Mouse (Mus musculus): ENCODE measurements at regions not wholly inside any gene's neighbourhood (a gene's known extent, or its start where the extent isn't known, plus 50 kb on each side); places are given as distances from the start of the nearest gene placed in this dataset.
"Not testable (repeated sequence)": the region's sequence is repeated elsewhere in the genome, so short reads cannot be mapped to it uniquely, and the experiment has no call there.

DNA sequence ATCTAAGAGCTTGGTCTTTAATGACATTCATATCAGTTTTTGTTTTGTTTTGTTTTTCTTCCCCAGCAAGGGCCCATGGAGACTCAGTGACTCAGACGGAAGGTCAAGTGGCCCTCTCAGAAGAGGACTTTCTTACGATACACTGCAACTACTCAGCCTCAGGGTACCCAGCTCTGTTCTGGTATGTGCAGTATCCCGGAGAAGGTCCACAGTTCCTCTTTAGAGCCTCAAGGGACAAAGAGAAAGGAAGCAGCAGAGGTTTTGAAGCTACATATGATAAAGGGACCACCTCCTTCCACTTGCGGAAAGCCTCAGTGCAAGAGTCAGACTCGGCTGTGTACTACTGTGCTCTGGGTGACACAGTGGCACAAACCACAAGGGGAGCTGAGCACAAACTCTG lies 512.2 kb upstream of the Olfr1507 start:
- not testable (repeated sequence) for DNase-seq (ENCODE audit: low read depth)

DNA sequence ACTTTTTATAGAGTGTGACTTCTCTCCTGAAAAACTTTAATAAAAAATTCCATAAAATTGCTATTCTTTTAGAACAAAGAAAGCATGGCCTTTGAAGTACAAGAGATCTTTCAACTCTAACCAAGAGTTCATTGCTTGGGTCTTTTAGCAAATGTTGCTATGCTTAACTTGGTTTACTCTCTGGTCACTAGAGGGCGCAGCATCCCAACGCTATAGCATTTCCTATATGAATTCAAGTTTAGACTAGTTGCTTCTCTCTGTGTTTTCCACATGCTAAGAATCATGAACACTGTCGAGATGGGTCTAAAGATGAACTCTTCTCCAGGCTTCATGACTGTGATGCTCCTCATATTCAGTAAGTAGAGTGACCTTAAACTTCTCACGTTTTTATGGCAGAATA lies 511.8 kb upstream of the Olfr1507 start:
- DNase-seq (ENCODE audit: low read depth): not testable (repeated sequence)

DNA sequence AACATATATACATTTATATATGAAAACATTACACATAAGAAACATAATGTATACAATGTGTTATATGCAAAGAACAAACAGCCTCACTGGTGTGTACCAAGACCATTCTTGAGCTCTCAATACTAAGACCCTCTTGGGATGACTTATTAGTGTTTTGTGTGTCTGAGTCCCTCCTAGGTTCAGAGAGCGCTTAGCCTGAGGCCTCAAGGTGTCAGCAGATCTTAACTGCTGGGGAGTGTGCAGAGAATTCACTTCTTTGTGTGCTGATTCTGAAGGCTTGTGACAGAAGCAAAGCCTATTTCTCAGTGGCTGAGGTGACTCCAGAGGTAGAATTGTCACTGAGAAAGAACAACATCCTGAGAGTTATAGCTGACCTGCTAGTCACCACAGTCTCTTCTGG lies 505.7 kb upstream of the Olfr1507 start:
- not testable (repeated sequence) for DNase-seq (ENCODE audit: low read depth)

DNA sequence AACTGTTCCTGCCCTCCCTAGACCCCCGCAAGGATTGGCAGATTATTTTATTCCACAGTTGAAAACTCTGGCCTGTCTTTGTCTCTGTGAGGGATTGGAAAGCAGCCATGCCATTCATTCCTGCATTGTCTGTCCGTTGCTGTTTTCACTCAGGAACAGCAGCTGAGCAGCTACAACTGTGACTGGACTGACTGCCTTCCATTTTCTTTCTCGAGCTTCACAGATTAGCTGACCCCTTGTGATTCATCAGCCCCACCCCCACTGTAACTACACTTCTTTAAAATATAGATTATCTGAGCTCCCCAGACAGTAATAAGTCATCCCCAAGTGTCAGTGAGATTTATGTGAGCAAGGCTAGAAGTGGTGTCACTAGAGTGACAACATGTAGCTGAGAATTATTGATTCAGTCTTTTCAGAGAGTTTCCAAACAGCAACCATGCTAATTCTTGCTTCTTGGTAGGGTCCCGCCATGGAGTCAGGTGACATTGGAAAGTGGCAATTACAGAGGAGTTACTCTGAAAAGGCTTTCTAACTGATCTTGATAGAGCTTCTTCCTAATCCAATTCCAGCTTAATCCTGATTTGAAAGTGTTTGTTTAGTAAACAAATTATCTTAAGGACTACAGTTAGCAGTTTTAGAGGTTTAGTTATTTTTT lies 496.7 kb upstream of the Olfr1507 start:
- DNase-seq (ENCODE audit: low read depth): not testable (repeated sequence)

DNA sequence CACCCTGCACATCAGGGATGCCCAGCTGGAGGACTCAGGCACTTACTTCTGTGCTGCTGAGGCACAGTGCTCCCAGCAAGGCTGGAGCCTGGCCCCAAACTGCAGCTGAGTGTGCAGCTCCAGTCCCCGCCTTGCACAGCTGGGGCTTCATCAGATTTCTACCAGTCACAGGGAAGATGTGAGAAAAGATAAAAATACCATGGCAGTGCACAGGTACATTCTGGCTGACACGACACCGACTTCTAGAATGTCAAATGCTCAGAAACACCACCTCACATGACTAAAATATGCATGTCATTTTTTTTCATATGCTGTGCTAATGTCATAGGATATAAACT lies 495.7 kb upstream of the Olfr1507 start:
- DNase-seq (ENCODE audit: low read depth): not testable (repeated sequence)

DNA sequence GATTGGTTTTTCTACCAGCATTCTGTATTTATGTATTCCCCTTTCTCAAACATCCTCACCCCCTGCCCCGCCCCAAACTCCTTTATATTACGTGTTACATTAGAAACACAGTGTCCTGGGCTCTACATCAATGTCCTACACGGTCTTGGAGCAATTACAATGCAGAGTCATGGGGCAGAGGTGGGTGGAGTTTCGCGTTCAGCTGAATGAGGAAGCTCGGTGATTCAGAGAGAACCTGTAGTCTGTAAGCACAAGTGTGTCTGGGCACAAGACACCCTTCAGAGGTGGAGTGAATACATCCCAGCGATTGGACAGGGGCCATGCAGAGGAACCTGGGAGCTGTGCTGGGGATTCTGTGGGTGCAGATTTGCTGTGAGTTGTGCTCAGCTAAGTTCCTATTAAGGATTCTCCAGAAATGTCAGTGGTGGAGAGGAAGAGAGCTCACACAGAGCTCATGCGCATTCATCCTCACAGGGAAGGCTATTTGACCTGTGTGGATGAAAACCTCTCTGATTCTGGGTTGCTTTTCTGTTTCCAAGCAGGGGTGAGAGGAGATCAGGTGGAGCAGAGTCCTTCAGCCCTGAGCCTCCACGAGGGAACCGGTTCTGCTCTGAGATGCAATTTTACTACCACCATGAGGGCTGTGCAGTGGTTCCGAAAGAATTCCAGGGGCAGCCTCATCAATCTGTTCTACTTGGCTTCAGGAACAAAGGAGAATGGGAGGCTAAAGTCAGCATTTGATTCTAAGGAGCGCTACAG lies 495.2 kb upstream of the Olfr1507 start:
- DNase-seq (ENCODE audit: low read depth): not testable (repeated sequence)

DNA sequence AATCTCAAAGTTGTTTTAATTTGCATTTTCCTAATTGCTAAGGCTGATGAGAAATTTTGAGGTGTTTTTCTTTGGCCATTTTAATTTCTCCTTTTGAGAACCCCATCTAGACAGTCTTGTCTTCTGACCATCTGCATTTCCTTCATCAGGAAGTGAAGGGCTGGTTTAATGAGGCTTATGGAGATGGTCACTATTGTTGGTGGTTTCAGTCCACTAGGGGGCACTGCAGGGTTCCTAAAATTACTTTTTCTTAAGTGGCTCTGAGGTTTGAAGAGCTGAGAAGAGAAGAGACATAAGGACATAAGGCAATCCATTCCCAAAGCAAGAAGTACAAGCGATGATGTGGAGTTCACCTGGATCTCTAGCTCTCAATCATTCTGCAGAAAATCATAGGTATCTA lies 494.4 kb upstream of the Olfr1507 start:
- DNase-seq (ENCODE audit: low read depth): not testable (repeated sequence)

DNA sequence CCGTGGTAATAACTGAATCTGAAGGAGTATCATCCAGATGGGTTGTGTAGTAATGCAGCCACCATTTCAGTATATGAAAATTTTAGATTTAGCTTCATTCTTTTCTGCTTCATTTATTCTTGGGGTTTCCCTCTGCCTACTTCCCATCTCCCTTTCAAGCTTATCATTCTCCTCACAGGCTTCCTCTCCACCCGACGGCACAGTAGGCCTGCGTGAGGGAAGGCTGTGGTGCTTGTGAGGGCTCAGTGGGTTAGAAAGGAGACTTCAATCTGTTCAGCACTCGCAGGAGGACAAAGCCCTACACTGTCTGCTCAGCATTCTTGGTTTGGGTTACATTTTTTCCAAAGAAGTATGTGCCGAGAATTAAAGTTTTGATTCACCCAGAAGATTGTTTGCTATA lies 493.0 kb upstream of the Olfr1507 start:
- not testable (repeated sequence) for DNase-seq (ENCODE audit: low read depth)

DNA sequence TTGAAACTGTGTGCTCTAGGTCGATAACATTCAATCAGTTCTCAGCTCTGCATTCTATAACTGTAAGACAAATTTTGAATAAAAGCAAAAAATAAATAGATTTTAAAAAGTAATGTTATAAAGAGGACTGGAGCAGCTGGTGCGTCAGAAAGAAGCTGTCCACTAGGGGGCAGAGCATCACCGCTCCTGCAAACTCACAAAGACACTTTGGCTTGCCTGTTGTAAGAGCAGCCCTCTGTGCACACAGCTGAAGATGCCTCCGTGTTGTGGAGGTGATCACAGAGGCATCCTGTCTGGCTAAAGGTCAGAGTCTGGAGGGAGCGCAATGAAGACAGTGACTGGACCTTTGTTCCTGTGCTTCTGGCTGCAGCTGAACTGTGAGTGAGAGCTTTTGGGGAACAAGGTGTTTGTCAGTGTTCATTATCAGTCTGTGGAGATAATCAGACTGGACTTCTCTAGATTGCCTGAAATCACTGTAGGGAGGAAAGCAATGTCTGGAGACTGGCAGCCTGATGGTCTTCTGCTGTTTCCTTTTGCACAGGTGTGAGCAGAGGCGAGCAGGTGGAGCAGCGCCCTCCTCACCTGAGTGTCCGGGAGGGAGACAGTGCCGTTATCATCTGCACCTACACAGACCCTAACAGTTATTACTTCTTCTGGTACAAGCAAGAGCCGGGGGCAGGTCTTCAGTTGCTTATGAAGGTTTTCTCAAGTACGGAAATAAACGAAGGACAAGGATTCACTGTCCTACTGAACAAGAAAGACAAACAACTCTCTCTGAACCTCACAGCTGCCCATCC lies 476.9 kb upstream of the Olfr1507 start:
- not testable (repeated sequence) for DNase-seq (ENCODE audit: low read depth)

DNA sequence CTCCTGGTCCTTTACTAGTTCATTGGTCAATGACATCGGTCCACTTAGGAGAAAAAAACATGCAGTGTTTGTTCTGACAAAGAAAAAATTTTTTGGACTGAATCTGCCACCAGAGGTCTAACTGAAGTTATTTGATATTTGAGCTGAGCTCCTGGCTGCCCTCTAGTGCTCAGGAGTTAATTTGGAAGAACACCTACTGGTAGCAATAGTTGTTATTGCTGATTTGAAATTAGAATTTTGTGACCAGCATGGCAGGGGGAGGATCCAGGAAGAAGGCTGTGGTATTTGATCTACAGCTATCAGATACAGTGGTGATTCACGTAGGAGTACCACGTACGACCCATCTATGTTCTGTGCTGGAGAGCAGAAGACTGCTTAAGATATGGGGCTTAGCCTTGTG lies 466.6 kb upstream of the Olfr1507 start:
- not testable (repeated sequence) for DNase-seq (ENCODE audit: low read depth)

DNA sequence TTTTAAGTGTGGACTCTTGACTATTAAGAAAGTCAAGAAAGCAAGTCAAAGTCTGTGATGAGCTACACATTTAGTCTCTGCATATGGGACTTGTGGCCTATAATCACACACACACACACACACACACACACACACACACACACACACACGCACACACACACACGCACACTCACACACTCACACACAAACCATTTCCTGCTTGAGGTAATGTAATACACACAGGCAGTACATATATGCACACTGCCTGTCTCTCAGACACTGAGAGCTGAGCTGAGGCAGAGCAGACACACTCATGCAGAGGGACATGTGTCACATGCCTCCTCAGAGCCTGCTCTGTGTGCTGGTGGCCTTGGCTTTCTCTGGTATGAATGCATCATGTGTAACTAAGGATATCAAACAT lies 461.0 kb upstream of the Olfr1507 start:
- not testable (repeated sequence) for DNase-seq (ENCODE audit: low read depth)

DNA sequence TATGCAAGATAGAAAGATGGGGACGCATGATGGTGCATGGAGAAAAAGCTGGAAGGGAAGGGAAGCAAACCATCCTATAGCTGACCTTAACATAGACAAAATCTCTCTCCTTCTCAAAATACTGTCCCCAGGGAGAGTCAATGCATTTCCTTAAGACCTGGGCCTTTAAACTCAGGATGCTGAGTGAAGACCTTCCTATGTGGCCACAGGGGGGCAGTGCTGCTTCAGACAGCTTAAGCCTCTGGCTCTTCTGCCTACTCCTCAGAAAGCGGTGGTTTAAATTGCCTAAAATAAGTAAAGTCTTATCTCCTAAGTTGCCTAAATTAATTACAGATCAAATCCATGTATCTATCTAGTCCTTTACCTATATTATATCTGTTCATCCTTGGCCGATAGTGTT lies 449.4 kb upstream of the Olfr1507 start:
- not testable (repeated sequence) for DNase-seq (ENCODE audit: low read depth)

DNA sequence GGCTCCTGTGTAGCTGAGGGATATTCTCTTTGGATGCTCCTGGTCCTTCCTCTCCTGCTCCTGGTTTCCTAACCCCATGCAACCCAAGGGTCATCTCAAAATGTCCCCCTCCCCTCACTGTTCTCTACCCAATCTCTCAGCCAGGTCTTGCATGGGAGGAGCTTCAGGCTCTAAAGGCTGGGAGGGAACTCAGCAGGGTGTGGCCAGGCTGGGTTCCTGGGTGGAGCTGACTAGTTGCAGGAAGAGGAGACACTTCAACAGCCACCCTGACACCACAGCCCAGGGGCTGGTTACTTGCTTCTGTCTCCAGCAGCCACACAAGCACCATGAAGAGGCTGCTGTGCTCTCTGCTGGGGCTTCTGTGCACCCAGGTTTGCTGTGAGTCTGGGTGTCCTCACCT lies 446.9 kb upstream of the Olfr1507 start:
- DNase-seq (ENCODE audit: low read depth): not testable (repeated sequence)

DNA sequence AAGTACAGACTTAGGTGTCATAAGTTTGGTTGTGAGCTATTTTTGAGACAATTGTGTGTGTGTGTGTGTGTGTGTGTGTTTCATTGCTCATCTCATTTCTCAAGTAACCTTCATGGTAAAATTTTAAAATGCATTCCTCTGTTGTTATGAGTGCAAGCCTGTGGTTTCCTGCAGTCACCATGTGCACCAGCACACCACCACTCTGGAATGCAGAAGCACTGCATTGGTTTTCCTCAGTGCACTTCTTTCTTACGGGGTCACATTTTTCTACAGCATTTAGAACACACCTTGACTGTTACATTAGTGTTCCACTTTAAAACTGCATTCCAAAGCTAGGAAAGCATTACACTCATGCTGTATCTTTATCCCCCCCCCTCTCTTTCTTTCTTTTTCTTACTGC lies 446.2 kb upstream of the Olfr1507 start:
- not testable (repeated sequence) for DNase-seq (ENCODE audit: low read depth)

DNA sequence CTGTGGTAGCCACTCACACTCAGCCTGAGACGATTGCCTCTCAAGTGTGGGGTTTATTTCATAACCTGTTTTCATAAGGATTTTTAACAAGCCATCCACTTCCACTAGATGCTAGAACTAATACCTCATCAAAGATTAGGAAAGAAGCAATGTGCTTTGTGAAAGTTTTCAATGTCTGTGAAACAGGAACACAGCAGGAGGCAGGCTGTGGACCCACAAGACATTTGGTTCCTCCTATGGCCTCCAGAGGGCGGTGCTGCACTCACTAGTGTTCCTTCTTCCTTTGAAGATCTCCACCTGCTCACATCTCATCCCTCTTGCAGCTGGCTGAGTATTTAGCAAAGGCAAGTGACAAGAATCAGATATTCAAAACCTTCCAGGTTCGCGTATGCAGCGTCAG lies 424.6 kb upstream of the Olfr1507 start:
- DNase-seq (ENCODE audit: low read depth): not testable (repeated sequence)

DNA sequence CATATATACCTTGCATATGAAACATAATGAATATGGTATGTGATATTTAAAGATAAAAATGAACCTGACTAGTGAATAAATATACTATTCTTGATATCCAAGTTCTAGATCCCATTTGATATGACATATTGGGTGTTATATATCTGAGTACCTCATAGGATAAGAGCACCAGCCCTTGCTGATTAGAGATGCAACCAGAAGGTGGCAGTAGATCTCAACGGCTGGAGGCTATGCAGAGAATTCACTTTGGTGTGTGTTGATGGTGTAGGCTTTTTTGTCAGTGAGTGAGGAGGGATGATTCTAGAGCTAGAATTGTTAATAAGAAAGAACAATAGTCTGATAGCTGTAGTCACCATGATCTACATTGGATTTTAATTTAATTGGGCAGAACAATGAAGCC lies 418.3 kb upstream of the Olfr1507 start:
- DNase-seq (ENCODE audit: low read depth): not testable (repeated sequence)

DNA sequence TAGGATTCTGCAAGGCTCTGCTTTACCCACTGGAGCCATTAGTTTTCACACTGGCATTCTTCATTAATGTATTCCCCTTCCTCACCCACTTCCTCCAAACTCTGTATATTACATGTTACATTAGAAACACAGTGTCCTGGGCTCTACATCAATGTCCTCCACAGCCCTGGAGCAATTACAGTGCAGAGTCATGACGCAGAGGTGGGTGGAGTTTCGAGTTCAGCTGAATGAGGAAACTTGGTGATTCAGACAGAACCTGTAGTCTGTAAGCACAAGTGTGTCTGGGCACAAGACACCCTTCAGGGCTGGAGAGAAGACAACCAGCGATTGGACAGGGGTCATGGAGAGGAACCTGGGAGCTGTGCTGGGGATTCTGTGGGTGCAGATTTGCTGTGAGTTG lies 404.1 kb upstream of the Olfr1507 start:
- not testable (repeated sequence) for DNase-seq (ENCODE audit: low read depth)

DNA sequence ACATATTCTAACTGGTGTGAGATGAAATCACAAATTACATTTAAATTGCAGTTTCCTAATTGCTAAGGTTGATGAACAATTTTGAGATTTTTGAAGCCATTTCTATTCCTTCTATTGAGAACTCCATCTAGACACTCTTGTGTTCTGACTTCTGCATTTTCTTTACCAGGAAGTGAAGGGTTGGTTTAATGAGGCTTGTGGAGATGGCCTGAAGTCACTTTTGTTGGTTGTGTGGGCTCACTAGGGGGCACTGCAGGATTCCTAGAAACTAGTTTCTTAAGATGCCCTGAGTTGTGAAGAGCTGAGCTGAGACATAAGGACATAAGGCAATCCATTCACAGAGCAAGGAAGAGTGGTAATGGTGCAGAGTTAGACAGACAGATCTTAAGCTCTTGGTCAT lies 402.8 kb upstream of the Olfr1507 start:
- not testable (repeated sequence) for DNase-seq (ENCODE audit: low read depth)

DNA sequence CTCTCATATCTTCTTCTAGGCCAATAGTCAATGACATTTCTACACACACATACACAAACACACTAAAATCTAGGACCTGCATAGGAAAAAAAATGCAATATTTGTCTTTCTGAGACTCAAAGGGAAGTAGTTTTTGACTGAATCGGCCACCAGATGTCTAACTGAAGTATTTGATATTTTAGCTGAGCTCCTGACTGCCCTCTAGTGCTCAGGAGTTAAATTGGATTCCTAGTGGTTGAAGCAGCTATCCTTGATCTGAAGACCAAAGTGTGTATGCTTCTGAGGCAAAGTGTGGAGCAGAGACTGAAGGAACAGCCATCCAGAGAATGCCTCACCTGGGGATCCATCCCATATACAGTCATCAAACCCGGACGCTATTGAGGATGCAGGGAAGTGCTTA lies 384.4 kb upstream of the Olfr1507 start:
- not testable (repeated sequence) for DNase-seq (ENCODE audit: low read depth)

DNA sequence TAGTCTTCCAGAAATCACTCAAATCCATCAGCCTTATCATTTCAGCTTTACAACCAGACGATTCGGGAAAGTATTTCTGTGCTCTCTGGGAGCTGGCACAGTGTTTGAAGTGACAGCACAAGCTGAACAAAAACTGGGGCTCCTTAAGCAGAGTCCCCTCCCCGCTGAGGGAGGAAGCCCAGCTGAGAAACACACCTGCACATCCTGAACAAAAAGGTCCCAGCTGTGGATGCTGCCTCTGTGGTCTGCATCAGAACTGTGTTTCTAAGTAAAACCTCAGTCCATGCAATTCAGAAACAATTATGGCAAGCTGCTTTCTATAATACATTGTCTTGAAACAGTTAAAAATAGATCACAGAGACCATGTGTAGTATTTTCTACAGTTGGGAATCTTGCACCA lies 368.3 kb upstream of the Olfr1507 start:
- DNase-seq (ENCODE audit: low read depth): not testable (repeated sequence)

DNA sequence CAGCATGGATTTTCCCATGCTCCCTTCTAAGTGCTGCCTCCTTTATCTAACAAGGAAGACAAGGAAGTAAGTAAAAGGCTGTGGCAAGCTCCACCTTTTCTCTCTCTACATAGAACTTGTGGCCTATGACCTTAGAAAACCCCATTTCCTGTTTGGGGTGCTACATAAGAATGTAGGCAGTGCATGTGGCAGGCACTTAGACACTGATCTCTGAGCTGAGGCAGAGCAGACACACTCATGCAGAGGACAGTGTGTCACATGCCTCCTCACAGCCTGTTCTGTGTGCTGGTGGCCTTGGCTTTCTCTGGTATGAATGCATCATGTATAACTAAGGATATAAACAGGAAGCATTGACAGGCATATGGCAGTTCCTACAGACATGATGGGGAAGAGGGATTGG lies 367.6 kb upstream of the Olfr1507 start:
- DNase-seq (ENCODE audit: low read depth): not testable (repeated sequence)

DNA sequence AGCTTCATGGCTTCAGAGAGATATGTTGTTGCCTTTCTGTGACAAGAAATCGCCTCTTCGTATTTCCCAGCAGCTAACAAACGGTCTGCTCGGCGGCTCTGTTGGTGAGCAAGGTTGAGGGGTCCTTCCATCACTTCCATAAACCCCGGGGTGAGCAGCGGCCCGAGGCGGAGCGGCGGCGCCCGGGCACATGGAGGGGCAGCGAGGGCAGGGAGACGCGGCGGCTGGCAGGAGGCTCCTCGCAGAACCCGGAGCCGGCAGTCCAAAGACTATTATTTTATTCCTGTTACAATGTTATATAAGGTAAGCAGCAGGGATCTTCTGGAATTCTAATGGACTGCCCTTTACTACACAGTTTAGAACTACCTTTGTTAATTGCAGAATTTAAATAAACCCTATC lies 366.9 kb upstream of the Olfr1507 start:
- DNase-seq (ENCODE audit: low read depth): not testable (repeated sequence)

DNA sequence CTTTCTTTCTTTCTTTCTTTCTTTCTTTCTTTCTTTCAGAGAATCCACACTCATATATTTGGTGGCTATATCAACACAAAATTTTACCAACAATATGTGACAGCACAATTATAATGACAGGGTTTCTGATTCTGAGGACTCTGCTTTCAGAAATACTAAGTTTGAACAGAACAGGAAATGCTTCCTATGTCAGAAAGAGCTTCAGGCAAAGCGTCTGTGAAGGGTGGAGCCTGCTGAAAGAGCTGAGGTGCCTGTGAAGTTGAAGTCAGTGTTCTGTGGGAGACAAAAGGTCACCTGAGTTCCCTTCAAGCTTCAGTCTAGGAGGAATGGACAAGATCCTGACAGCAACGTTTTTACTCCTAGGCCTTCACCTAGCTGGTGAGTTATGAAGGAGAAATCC lies 359.8 kb upstream of the Olfr1507 start:
- DNase-seq (ENCODE audit: low read depth): not testable (repeated sequence)
